Mouse (Mus musculus) skeletal muscle tissue, adult 2 months (tissue): ENCODE results near the gene Tbc1d15.

Experiments used
- DNase-seq: peaks from one replicate; pipeline ENCODE4 v3.0.0-alpha.2; 2012; ENCODE audit warnings: low read depth, low spot score

The Tbc1d15 gene

DNA sequence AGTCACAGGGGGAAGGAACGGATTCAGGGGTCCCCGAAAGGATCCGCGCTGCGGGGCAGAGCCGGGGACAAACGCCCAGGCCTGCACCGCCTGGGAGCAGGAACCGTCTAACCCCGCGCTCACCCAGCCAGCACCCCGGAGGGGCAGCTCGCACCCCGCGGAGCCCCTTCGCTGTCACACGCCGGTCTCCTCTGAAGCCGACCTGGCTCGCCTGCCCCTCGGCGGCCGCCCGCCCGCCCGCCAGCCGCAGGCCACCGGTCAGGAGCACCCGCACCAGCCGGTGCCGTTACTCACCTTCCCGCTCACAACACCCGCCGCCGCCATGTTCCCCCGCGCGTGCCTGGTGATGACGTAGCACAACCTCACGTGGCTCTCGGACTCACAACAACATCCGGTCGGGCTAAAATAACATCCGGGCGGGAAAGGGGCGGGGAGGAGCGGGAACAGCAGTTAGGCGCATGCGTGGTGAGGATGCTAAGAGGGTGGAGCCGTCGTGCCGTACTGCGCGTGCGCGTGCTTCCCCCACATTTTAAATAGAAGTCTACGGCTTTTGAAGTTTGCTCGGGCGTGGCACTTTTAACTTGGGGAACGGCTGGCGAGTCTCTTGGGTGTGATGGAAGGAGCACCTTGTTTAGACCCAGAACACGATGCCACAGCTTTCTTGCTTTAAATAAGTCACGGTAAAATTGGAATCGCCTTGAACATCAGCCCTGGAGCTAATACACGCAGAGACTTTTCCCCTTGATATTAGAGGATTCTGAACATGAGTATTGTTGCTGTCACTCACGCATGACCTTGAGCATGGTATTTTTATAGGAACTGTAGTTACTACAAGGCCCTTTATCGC is at the start of gene Tbc1d15:
Tbc1d15 (minus strand) TSS at position 380 of the 847 bp plus-strand sequence.
- peak; percentile 99 for DNase-seq

DNA sequence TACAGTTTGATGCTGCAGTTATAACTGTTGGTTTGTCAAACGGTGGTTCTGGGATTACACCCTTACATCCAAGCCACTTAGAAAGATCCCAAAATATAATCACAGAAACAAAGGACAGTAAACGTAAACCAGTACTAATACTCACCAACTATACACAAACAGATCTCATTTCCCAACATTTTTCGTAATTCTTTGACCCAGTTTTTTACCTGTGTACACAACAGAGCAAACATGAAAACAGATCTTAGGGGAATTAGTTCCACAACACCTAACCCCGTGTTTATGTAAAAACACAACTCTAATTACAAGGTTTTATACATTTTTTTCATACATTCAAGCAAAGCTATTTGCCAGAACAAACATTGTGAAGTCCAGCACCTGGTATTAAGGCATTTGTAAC is 47.4 kb upstream of the Tbc1d15 start:
- no peak for DNase-seq

DNA sequence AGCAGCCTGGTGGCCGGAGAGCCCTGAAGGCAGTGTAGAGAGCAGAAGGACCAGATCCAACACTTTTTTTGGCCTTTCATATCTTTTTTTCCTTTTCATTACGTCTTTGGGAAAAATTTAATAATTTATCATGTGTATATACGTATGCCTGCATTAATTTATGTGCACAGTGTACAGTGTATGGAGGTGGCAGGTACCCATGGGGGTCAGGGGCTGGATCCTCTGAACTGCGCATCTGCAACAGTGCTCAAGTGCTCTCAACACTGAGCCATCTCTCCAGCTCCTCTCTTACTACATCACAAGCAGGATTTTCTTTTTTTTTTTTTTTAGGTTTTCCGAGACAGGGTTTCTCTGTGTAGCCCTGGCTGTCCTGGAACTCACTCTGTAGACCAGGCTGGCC is 46.3 kb upstream of the Tbc1d15 start:
- DNase-seq = no peak

DNA sequence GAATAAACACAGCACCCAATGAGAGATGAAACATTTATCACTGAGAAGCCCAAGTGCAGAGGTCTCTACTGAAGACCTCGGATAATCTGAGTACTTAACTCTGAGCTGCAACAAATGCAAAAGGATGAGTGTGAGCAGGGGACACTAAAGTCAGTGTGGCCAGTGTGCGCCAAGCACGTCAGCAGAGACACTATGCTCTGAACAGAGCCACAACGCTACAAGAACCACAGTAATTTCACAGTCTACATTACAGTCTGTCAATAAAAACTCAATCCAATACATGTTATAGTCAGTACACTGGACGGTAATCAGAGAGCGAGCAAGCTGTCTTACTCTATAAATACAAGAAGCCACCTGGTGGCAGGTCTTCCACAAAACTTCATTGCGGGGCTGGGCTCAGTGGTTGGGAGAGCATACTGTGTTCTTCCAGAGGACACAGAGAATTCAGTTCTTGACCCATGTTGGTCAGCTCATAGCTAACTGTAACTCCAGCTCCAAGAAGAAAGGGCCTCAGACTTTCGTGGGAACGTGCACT is 45.2 kb upstream of the Tbc1d15 start:
- no peak for DNase-seq

DNA sequence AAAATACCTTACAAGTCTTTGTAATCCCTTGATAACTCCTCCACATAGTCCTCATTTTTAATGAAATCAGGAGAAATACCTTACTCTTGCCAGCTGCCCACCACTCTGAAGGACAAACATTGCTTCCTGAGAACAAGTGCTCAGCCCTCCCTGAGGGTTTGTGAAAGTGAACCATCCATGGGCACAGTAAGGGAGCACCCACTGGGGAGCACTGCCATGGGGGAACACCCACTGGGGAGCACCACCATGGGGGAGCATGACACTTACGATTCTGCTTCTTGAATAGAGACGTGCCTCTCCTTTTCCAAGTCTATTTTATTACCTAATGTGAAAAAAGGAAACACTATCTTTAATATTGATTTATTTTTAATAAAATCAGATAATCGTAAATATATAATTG is 43.9 kb upstream of the Tbc1d15 start:
- no peak for DNase-seq

DNA sequence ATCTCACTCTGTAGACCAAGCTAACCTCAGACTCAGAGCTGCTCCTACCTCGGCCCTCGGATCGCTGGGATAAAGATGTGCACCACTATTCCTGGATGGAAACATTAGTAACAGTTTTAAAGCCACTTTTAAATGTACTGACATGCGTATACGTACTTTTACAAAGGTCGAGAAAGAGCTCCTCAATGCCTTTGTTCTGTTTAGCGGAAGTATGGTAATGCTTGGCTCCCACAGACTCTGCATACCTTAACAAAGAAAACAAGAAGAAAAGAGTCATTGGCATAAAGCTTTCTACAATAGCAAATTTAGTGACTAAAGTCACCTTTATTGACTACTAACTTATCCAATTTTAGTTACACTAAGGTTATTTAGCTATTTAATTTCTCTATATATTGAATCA is 43.4 kb upstream of the Tbc1d15 start:
- no peak for DNase-seq

DNA sequence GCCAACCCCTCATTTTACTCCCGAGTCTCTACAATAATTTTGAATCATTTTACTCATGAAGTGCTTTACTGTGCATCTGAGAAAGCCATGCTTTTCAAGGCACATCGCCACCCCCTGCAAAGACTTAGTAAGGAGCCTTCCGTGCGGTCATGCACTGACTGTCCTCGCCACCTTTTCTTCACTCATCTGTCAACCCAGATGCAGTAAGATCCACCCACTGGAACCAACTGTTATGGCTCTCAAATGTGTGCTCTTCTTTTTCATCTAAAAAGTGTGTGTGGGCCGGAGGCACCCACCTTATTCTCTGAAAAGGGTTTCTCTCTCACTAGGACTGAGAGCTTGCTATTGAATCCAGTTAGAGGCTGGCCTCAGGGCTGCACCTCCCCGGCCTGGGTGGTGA is 42.7 kb upstream of the Tbc1d15 start:
- no peak for DNase-seq

DNA sequence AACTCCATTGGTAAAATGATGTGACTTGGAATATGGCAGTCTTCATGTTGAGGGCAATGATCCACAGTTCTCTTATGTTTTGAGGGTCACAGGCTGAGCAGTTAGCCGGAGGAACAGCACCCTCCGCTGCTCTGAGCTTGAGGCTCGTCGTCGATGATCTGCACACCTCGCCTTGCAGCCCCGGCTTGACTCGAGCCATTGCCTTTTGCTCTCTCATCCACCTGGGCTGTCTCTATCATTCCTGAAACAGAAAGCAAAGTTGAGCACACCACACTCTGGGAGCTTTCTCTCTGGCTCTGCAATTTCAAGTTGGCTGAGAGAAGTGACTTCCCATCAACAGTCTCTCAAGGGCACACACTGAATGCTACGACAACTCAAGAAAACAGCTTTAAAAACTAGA is 39.4 kb upstream of the Tbc1d15 start:
- DNase-seq = no peak

DNA sequence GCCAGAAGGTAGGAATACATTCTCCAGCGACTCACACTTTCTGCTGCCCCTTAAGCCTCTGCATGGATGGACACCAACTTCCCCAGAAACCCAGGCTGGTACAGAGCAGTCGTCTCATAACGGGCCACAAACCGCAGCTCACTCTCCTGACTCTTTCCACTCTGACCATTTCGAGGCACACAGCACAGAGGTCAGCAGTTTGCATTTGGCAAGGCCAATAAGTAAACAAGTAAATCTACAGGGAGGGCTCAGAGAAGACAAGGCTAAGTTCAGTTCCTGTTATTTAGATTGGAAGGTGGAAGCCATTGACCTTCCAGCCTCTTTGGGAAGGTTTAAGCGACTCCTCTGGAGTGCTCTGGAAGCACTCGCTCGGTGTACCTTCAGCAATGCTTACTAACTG is 37.6 kb upstream of the Tbc1d15 start:
- no peak for DNase-seq

DNA sequence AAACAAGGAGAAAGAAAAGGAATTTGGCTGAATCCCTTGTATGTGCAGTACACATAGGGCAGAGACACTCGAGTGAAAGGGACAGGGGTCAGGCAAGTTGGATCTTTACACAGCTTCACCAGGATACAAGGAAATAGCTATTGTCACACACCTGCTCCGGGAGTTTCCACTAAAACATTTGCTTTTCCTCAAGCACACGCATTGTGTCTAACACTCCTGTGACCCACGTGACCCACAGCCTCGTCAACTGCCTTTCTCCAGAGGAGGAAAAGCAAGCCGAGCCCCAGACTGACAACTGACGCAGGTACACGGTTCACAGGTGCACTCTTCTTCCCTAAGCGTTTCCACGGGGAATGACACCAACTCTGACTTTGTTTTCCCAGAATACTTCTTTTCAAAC is 32.9 kb upstream of the Tbc1d15 start:
- DNase-seq = no peak

DNA sequence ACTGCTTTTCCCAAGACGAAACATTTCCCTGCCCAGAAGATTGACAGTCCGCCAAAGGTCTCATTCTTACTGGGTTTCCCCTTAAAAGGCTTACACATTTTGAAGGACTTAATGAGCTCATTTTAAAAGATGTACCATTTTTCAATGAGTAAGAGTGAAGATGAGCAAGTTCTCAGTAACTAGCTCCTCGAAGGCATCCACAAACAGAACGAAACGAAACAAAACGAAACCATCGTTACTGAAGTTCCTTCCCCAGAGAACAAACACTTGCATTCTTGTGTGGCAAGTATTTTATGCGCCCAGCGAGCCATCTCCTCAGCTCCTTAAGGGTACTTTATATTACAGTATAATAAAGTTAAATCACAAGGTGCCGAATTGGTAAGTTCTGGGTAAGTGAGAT is 30.1 kb upstream of the Tbc1d15 start:
- no peak for DNase-seq

DNA sequence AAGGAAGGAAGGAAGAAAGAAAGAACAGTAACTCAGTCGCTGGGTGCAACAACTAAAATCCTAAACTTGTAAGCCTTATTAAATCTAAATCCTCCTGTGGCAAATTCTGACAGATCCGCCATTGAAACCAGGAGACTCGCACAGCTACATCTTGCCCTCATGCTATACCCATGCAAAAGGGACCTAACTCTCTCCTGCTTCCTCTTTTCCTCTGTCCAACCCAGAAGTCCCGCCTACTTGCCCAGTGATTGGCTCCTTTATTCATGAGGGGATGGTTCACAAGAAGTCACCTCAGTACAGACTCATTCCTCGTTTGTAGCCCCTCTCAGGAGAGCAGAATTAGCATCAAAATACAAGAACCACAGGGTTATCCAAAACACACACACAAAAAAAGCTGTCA is 20.4 kb upstream of the Tbc1d15 start:
- no peak for DNase-seq

DNA sequence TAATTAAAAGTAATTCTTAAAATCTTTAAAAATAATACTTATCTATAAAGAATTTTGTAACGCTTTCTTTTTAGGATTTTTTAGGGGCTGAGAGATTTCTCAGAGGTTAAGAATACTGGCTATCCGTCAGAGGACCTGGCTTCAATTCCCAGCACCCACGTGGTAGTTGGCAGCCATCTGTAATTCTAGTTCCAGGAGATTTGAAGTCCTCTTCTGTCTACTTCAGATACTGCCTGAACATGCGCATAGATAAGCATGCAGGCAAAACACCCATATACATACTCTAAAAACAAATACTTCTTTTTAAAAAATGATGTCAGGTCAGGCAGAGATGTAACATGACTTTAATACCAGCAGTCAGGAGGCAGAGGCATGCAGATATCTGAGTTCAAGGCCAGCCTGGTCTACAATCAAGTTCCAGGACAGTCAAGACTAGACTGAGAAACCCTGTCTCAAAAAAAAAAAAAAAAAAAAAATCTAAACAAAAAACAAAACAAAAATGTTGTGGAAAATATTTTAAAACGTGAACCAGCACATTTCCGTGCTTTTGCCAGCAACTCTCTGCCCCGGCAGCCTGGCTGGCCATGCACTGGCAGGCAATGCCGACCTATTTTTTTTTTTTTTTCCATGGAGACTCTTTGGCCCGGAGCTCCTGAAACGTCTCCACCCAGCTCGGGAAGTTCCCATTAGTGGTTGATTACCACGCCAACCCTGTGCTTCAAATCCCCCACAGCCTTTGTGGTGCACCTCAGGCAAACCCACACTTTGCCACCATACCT is 19.5 kb upstream of the Tbc1d15 start:
- DNase-seq = no peak

DNA sequence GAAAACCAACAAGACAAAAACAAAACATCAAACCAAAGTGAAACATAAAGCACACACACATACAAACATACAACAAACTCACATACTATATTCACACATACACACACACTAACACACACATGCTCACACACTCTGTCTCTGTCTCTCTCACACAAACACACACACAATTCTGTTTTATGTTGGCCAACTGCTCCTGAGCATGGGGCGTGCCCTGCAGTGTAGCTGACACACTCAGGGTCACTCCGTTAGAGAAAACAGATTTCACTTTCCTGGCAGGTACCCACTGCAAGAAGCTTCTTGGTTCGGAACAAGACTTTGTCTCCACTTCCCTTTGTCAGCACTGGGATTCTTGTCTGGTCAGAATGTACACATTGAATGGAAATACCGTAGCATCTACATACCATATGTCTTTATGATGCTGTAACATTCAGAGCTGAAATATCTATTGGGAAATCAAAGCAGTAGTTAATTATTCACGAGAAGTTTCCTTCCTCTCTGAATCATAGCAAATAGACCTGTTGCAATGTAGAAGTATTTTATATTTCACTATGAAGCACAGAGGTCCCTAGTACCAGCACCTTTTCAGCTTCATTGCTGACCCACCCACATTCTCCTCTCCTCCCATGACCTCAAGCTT is 11.8 kb upstream of the Tbc1d15 start:
- DNase-seq = no peak

DNA sequence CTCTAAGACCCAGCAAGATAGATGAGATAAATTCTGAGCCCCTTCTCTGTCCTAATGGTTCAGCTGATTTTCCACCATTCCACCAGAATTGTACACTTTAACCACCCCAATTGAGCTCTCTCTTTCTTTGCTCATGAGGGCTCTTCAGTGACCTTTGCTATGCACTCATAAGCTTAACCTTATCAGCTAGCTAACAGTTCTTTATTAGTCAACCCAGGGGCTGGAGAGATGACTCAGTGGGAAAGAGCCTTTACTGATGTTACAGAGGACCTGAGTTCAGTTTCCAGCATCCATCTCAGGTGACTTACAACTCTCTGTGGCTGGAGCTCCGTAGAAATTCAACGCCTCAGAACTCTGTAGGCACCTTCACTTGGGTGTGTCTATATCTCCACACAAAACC is 11.0 kb upstream of the Tbc1d15 start:
- DNase-seq = no peak

DNA sequence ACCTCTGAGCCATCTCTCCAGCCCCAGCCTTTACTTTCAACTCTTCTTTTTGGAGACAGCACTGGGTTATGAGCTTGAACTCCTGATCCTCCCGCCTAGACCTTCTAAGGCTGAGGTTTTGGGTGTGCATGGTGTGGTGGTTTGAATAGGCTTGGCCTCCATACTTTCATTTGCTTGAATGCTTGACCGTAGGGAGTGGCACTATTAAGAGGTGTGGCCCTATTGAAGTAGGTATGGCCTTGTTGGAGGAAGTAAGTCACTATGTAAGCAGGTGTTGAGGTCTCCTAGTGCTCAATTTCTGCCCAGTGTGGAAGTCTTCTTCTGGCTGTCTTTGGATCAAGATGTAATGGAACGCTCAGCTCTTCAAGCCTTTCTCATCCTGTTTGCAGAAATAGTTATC is 10.2 kb upstream of the Tbc1d15 start:
- DNase-seq = no peak

DNA sequence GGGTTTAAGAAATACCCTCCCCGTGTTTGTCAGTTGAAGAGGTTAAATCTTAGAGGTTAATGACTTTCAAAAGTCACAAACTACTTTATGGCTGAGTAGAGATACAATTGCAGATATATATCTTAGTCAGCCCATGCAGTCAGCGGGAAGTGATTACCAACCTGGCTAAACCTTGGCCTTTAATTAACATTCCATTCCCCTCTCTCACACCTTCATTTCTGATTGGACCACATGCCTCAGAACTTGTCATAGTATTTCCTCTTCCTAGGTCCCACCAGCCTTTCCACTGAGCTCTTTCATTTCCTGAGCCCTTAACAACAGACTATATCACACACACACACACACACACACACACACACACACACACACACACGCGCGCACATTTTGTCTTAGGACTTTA is 4.9 kb upstream of the Tbc1d15 start:
- no peak for DNase-seq

DNA sequence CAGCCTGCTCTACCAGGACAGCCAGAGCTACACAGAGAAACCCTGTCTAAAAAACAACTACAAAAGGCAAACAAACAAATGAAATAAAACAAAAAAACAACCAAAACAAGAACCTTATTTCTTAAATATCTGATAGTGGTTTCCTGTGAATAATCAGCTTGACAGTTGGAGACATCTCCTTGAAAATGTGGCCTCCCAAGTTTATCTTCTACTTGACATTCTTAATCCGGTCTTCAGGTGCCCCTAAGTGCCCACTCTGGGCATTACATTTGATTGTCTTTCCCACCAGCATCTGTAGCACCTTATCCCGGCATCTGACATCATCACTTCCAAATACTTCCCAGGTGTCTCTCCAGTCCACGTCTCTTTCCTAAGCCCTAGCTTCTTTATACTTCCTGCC is 2.3 kb upstream of the Tbc1d15 start:
- DNase-seq = no peak

DNA sequence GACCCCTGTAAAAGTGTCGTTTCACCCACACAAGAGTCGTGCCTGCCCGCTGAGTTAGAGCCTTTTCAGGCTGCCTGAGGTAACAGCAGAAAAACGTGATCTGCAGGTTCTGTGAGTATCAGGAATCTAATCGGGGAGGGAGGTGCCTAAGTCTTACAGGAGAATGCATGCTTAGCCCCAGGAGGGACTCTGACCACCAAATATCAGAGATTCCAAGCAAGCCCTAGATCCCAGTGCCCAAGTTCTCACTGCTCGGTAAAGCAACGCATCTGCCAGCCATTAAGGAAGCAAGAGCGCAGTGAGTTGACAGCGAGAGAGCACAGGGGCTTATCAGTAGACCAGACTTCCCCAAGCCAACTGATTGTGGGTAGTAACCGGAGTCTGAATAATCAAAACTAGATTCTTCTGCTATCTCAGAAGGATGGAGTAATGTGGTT is 1.1 kb upstream of the Tbc1d15 start:
- no peak for DNase-seq

DNA sequence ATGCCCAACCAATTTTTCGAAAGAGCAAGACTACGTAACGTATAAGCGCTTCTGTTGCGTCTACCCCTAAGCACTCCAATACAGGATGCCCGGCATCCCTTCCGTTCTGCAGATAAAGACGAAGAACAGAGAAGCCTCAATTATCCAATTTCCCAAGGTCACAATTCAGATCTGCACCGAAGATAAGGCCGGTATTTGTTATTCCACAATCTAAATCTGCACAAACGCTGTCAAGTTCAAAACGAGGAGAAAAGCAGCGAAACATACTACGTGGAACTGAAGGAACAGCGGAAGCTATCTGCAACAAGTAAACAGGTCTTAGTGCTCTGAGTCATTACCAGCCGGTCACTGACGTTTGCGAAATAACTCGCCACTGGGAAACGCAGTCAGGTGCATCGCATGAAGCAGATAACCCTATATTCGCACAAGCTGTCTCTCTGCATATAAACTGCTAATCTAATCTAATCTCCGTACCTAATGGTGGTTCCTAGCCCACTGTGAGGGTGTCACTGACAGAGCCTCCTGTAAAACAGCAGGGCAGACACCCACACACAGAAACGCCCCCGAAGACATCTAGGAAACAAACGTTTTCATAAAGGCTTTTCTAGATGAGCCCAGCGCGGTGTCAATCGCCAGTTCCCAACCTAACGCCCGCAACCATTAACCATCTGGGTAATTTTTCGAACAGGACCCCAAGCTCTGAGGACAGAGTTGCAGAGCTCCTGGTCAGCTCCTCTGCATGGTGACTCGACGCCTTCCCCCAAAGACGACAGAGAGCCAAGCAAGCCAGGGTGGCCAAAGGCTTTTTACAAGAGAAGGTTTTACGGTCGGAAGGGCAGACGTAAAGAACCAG is 806 bp downstream of the Tbc1d15 start:
- peak; percentile 10 for DNase-seq

DNA sequence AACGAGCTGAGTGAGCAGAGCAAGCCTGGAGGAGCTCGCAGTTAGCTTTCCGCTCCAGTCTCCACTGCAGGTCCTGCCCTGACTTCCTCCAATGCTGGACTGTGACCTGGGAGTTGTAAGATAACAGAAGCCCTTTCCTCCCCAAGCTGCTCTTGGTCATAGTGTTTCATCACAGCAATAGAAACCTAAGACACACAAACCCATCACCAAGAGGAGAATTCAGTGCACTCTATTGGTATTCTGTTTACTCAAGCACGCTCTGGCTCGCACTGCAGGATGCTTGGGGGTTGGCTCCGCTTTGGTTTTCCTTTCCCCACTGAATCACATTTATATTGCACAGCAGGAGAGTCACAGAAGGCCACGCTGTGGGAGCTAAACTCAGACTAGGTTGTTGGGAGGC is 3.2 kb downstream of the Tbc1d15 start:
- no peak for DNase-seq
